Mouse (Mus musculus): ENCODE measurements around the gene Extl2. TPM values are rescaled to one million over a fixed set of nuclear protein-coding genes. Genes with fewer than 3 reads are reported as not detected.

Extl2 gene
- 22.0 and 22.4 TPM in 2 replicates for polyA plus RNA-seq (2016; fragmentation: Nextera tagmentation; extraction: Ambion mirVana)

DNA sequence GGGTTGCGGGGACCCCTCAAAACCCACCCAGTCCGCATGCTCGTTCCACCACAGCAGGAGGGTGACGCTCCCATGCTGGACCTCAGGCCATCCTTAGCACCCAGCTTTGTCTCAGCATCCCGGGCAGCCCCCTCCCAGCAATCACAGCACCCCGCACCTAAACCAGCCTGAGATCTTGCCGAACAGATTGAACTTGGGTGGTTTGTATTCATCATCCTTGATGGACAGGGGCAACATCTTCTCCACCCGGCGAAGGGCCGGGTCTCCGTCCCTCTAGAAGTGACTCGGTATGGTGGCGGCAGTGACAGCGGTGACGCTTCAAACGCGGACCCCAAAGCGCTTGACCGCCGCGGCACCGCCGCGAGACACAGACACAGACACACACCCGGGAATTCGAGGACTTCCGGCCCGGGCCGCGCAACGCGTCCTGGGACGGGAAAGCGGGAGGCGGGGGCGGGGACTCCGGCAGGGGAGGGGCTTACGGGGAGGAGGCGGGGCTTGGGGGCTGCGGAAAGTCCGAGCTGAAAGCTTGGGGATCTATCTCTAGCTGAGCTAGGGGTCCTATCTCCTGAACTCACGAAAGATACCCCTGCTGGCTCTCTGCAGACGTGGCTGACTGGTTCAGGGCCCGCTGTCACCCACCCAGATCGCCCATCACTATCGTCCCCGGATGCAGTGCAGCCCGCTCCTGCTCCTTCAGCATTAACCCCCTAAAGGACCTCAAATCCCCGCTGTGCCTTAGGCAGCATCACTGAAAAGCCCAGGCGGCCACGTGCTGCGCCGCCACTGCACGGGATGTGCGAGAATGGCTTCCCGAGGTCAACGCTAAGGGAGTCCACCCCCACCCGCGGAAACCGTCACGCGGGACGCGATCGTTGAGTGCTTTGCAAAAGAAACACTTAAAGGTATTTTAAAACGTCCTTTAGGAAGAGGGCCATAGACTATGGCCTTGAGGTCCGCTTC is at the start of gene Extl2, which contains the start of gene Slc30a7:
TSS of gene Extl2 (plus strand) at position 485 of the 963 bp plus-strand sequence.
TSS of gene Slc30a7 (minus strand) at position 429 of the 963 bp plus-strand sequence.
- peaks cover 30% of the 10 kb centered on the region for H3K4me1 ChIP-seq
- H3K4me2 ChIP-seq, result peak within 1 kb of the TSS; percentile 87
- peak; percentile 95 for ATAC-seq (ENCODE audit: low FRiP score)
- H3K36me3 ChIP-seq (replicated peaks), result peaks cover 14% of the 10 kb centered on the region
- H3K4me3 ChIP-seq (replicated peaks), result peak within 1 kb of the TSS; percentile 74
- H3K9me3 ChIP-seq, result no peaks in the 10 kb centered on the region
- no peaks in the 10 kb centered on the region for H3K27me3 ChIP-seq
- H3K9ac ChIP-seq, result peak within 1 kb of the TSS; percentile 87
- WGBS, result under 1% methylated on average over 67 of the region's 67 CpGs
- H3K27ac ChIP-seq, result peak within 1 kb of the TSS; percentile 86

DNA sequence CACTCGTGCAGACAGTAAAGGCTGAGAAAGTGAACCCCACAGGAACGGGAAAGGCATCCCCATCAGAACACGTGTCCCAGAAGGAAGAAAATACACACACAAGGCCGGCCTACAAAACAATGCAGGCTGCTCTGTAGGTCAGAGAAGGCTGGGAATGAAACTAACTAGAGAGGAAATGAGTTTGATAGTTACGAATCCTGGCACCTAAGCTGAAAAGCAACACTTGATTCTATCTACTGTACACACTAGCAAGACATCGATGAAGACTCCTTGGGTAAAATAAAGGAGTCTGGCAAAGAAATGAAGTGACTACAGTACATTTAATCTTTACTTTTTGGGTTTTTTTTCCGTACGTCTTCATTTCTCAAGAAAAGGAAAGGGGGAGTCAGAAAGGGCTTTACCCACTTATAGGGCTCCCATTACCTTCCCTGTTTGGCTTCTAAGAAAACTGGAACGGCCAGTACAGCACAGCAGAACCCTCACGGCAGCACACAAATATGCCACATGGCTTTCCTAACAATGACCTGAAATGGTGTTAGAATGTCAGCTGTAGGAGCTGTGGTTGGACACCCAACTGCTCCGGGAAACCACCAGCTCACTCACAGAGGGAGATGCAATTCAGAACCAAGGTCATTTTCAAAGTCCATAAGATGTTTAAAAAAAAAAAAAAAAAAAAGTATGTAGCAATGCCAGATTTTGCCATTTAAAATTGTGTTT is 45.8 kb upstream of the Extl2 start:
- 62% methylated on average over 11 of the region's 11 CpGs for WGBS
- peaks cover 23% of the 10 kb centered on the region for H3K36me3 ChIP-seq (replicated peaks)
- ATAC-seq (ENCODE audit: low FRiP score), result no peak
- H3K27me3 ChIP-seq, result no peaks in the 10 kb centered on the region
- no peak overlapping the region for H3K4me3 ChIP-seq (replicated peaks)
- no peaks in the 10 kb centered on the region for H3K9me3 ChIP-seq
- no peak overlapping the region for H3K4me2 ChIP-seq
- H3K27ac ChIP-seq, result no peak overlapping the region
- H3K4me1 ChIP-seq, result no peaks in the 10 kb centered on the region
- no peak overlapping the region for H3K9ac ChIP-seq

- no peaks in the 10 kb centered on the region for H3K4me1 ChIP-seq
- no peaks in the 10 kb centered on the region for H3K27me3 ChIP-seq
- H3K4me3 ChIP-seq (replicated peaks), result no peak overlapping the region
- H3K4me2 ChIP-seq, result no peak overlapping the region
- no peak overlapping the region for H3K9ac ChIP-seq
- H3K36me3 ChIP-seq (replicated peaks), result peaks cover 23% of the 10 kb centered on the region
- no peaks in the 10 kb centered on the region for H3K9me3 ChIP-seq
- 25% methylated on average over 4 of the region's 4 CpGs for WGBS
- ATAC-seq (ENCODE audit: low FRiP score), result no peak
- H3K27ac ChIP-seq, result no peak overlapping the region
Measured at GRCm38 (mm10) chr3:115962028-115962415, 45.2 kb upstream of the Extl2 start.

DNA sequence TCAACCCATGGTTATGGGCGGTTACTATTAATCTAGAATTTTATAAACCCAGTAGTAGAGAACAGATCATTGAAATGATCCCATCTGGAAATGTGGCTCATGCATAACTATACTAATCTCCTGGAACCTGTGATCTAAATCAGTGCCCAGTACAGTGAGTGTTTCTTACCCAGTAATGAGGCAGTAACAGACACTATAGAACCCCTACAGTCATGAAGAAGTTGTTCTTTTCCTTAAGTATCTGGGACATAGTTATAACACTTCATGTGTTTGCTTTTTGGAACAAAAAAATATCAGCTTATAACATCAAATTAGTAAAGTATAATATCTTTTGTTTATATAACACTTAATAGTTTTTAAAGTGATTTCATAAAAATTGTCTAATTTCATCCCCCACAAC is 43.7 kb upstream of the Extl2 start:
- Histone ChIP-seq H3K27ac (no peak overlapping the region), H3K27me3 (no peaks in the 10 kb centered on the region), H3K9ac (no peak overlapping the region), H3K9me3 (no peaks in the 10 kb centered on the region), H3K4me3 (replicated peaks) (no peak overlapping the region), H3K4me2 (no peak overlapping the region), H3K36me3 (replicated peaks) (peaks cover 9% of the 10 kb centered on the region; the same call in 1 of the 2 replicates), H3K4me1 (no peaks in the 10 kb centered on the region)
- ATAC-seq (ENCODE audit: low FRiP score), result no peak
- WGBS, result 97% methylated on average over 1 of the region's 1 CpGs

- no peaks in the 10 kb centered on the region for H3K4me1 ChIP-seq
- peaks cover 4% of the 10 kb centered on the region; the same call in 1 of the 2 replicates for H3K36me3 ChIP-seq (replicated peaks)
- H3K9me3 ChIP-seq, result no peaks in the 10 kb centered on the region
- H3K9ac ChIP-seq, result no peak overlapping the region
- H3K27me3 ChIP-seq, result no peaks in the 10 kb centered on the region
- H3K4me3 ChIP-seq (replicated peaks), result no peak overlapping the region
- H3K27ac ChIP-seq, result no peak overlapping the region
- 66% methylated on average over 5 of the region's 5 CpGs for whole genome bisulfite sequencing
- ATAC-seq (ENCODE audit: low FRiP score), result no peak
- H3K4me2 ChIP-seq, result no peak overlapping the region
Measured at GRCm38 (mm10) chr3:115964071-115964470, 43.2 kb upstream of the Extl2 start.

DNA sequence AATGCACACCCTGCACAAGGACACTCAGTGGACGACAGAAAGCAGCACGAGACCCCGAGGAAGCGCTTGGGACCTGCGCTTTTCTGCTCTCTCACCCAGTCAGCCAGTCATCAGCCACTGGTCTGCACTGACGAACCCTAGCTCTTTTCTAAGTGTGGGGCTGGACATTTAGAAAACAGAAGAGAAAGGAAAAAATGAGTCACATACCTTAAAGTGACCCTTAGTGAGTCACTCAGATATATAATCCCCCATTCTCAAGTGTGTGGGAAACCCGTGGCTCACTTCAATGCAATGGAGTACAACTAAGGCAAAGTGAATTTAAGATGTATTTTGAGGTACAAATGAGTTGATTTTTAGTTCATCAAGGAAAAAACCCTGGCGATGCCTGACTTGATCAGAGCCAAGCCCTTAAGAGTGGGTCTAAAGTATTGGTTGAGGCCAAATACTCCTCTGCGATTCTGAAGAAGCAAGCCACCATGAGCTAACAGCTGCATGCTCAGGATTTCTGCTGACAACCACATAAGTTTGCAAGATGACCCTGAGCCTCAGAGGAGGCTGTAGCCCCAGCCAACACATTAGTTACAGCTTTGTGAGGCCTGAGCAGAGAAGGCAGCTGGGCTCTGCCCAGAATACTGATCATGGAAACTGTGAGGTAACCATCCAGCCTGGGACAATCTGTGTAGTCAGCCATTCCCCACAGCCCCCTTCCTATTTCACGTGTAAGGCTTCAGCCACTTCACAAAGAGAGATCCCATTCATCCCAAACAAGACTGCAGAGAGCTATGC is 38.3 kb upstream of the Extl2 start:
- Histone ChIP-seq H3K9me3 (no peaks in the 10 kb centered on the region), H3K27me3 (no peaks in the 10 kb centered on the region), H3K4me2 (no peak overlapping the region), H3K4me3 (replicated peaks) (no peak overlapping the region), H3K36me3 (replicated peaks) (peaks cover 30% of the 10 kb centered on the region), H3K27ac (no peak overlapping the region), H3K9ac (no peak overlapping the region), H3K4me1 (no peaks in the 10 kb centered on the region)
- 79% methylated on average over 10 of the region's 10 CpGs for WGBS
- ATAC-seq (ENCODE audit: low FRiP score), result no peak; the same call in 1 of the 2 replicates

GRCm38 (mm10) chr3:115971045-115971785 is 36.0 kb upstream of the Extl2 start:
- Histone ChIP-seq H3K4me2 (no peak overlapping the region), H3K4me1 (no peaks in the 10 kb centered on the region), H3K27ac (no peak overlapping the region), H3K9ac (no peak overlapping the region), H3K4me3 (replicated peaks) (no peak overlapping the region), H3K27me3 (no peaks in the 10 kb centered on the region), H3K9me3 (no peaks in the 10 kb centered on the region), H3K36me3 (replicated peaks) (peaks cover 45% of the 10 kb centered on the region)
- 93% methylated on average over 20 of the region's 20 CpGs for WGBS
- ATAC-seq (ENCODE audit: low FRiP score), result no peak

GRCm38 (mm10) chr3:115971891-115972646 is 35.2 kb upstream of the Extl2 start:
- no peak overlapping the region for H3K27ac ChIP-seq
- H3K27me3 ChIP-seq, result no peaks in the 10 kb centered on the region
- no peaks in the 10 kb centered on the region for H3K9me3 ChIP-seq
- H3K4me2 ChIP-seq, result no peak overlapping the region
- peaks cover 48% of the 10 kb centered on the region for H3K36me3 ChIP-seq (replicated peaks)
- H3K9ac ChIP-seq, result no peak overlapping the region
- no peak overlapping the region for H3K4me3 ChIP-seq (replicated peaks)
- no peak for ATAC-seq (ENCODE audit: low FRiP score)
- 92% methylated on average over 14 of the region's 14 CpGs for WGBS
- no peaks in the 10 kb centered on the region for H3K4me1 ChIP-seq

DNA sequence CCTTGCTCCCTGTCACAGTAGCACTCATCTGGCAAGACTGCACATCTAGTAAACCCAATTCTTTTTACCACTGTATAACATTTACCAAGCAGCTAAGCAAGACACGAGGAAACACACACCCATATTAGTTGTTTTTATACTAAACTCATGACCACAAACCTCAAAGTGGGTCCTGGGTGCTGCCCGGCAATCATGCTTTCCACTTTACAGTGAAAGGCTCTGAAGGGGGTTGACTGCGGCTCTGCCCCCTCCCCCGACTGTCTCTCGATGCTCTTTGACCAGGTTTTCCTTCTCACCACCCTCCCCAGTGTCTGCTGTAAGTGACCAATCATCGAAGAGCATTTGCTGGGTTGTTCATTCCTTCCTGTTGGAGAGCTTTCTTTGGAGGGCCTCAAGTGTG is 33.0 kb upstream of the Extl2 start:
- no peak overlapping the region for H3K4me3 ChIP-seq (replicated peaks)
- H3K27ac ChIP-seq, result no peak overlapping the region
- H3K9me3 ChIP-seq, result no peaks in the 10 kb centered on the region
- H3K4me2 ChIP-seq, result no peak overlapping the region
- no peak overlapping the region for H3K9ac ChIP-seq
- no peaks in the 10 kb centered on the region for H3K4me1 ChIP-seq
- H3K36me3 ChIP-seq (replicated peaks), result peaks cover 59% of the 10 kb centered on the region
- WGBS, result 93% methylated on average over 6 of the region's 6 CpGs
- no peaks in the 10 kb centered on the region for H3K27me3 ChIP-seq
- ATAC-seq (ENCODE audit: low FRiP score), result no peak

DNA sequence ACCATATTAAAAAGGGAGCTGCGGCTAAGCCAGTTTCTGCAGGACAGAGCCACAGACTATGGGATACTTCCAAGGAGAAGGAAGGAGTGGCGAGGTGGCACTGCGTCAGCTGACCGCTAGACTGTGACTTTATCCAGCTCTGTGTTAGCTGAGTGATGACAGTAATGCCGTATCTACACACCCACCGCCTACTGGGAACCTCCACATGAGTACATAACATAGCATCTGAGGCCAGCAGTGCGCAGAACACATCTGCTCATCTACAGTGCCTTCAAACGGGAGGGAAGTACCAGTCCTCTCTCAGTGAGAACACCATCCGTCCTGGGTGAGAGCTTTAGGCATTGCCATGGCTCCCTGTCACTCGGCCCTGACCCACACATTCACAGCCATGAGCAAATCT is 32.3 kb upstream of the Extl2 start:
- H3K27ac ChIP-seq, result no peak overlapping the region
- ATAC-seq (ENCODE audit: low FRiP score), result no peak
- H3K36me3 ChIP-seq (replicated peaks), result peaks cover 61% of the 10 kb centered on the region
- no peak overlapping the region for H3K4me3 ChIP-seq (replicated peaks)
- H3K4me1 ChIP-seq, result no peaks in the 10 kb centered on the region
- H3K9me3 ChIP-seq, result no peaks in the 10 kb centered on the region
- H3K4me2 ChIP-seq, result no peak overlapping the region
- 93% methylated on average over 10 of the region's 10 CpGs for WGBS
- no peak overlapping the region for H3K9ac ChIP-seq
- H3K27me3 ChIP-seq, result no peaks in the 10 kb centered on the region

DNA sequence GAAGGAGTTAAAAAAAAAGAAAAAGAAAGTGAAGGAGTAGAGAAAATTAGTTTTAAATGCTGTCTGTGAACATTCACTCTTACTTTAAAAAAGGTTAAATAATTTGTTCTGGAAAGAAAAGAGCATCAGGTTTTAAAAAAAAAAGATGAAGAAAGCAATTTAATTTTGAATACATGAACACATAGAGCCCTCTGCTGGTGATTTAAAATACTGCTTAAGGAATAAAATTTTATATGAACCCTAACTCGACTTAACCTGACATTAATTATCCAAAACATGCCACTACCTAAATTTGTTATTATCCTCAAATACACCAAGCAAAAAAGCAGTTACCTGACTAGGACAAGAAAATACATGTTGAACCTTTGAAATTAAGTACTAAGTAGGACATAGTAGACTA is 28.3 kb upstream of the Extl2 start:
- H3K36me3 ChIP-seq (replicated peaks), result peaks cover 57% of the 10 kb centered on the region
- no peak for ATAC-seq (ENCODE audit: low FRiP score)
- no peaks in the 10 kb centered on the region for H3K9me3 ChIP-seq
- H3K4me3 ChIP-seq (replicated peaks), result no peak overlapping the region
- H3K9ac ChIP-seq, result no peak overlapping the region
- no peaks in the 10 kb centered on the region for H3K4me1 ChIP-seq
- H3K27ac ChIP-seq, result no peak overlapping the region
- no peak overlapping the region for H3K4me2 ChIP-seq
- WGBS, result 44% methylated on average over 1 of the region's 1 CpGs
- H3K27me3 ChIP-seq, result no peaks in the 10 kb centered on the region

Measured in forebrain, embryonic 12.5 days (tissue).